Mouse (Mus musculus): ENCODE results near the gene Chrm5.
A peak's percentile ranks its signal among the peaks of the same experiment; 100 is the strongest.

The Chrm5 gene

GRCm38 (mm10) chr2:112480669-112481068 lies at the start of gene Chrm5:
TSS of gene Chrm5 (minus strand) at chr2:112480769.
- DNase-seq = no peak

GRCm38 (mm10) chr2:112526933-112527332 lies 46.4 kb upstream of the Chrm5 start:
- no peak for DNase-seq

- no peak for DNase-seq
Observed at GRCm38 (mm10) chr2:112520526-112521482, 40.2 kb upstream of the Chrm5 start.

- DNase-seq = no peak
Observed at GRCm38 (mm10) chr2:112518541-112518940, 38.0 kb upstream of the Chrm5 start.

- DNase-seq = no peak
Observed at GRCm38 (mm10) chr2:112517218-112517617, 36.6 kb upstream of the Chrm5 start.

GRCm38 (mm10) chr2:112516728-112517127 lies 36.2 kb upstream of the Chrm5 start:
- no peak for DNase-seq

- no peak for DNase-seq
Observed at GRCm38 (mm10) chr2:112513036-112513435, 32.5 kb upstream of the Chrm5 start.

GRCm38 (mm10) chr2:112510140-112510539 lies 29.6 kb upstream of the Chrm5 start:
- no peak for DNase-seq

GRCm38 (mm10) chr2:112507444-112507843 lies 26.9 kb upstream of the Chrm5 start:
- DNase-seq = no peak

GRCm38 (mm10) chr2:112506841-112507435 lies 26.4 kb upstream of the Chrm5 start:
- DNase-seq = no peak

- DNase-seq = no peak
Observed at GRCm38 (mm10) chr2:112503978-112504377, 23.4 kb upstream of the Chrm5 start.

GRCm38 (mm10) chr2:112501209-112501608 lies 20.6 kb upstream of the Chrm5 start:
- DNase-seq = peak; percentile 33

GRCm38 (mm10) chr2:112497851-112498250 lies 17.3 kb upstream of the Chrm5 start:
- no peak for DNase-seq

- DNase-seq = no peak
Observed at GRCm38 (mm10) chr2:112493539-112494260, 13.1 kb upstream of the Chrm5 start.

- peak; percentile 86 for DNase-seq
Observed at GRCm38 (mm10) chr2:112492856-112493538, 12.4 kb upstream of the Chrm5 start, which contains the start of gene Aven. TSS of gene Aven (plus strand) at chr2:112492964.

GRCm38 (mm10) chr2:112492431-112492855 lies 11.9 kb upstream of the Chrm5 start:
- no peak for DNase-seq

- no peak for DNase-seq
Observed at GRCm38 (mm10) chr2:112491629-112492028, 11.1 kb upstream of the Chrm5 start.

GRCm38 (mm10) chr2:112490483-112491196 lies 10.1 kb upstream of the Chrm5 start:
- DNase-seq = no peak

- DNase-seq = no peak
Observed at GRCm38 (mm10) chr2:112484886-112485285, 4.3 kb upstream of the Chrm5 start.

GRCm38 (mm10) chr2:112483334-112483651 lies 2.7 kb upstream of the Chrm5 start:
- no peak for DNase-seq

- DNase-seq = no peak
Observed at GRCm38 (mm10) chr2:112482533-112483333, 2.2 kb upstream of the Chrm5 start.
